Mouse (Mus musculus) MEL-GATA-1-ER (cell line): ENCODE results near the gene Slc25a53.
"Not testable (repeated sequence)": the region's sequence is repeated elsewhere in the genome, so short reads cannot be mapped to it uniquely, and the experiment has no call there.

Experiments
- DNase-seq: peaks from one replicate; pipeline ENCODE4 v3.0.0-alpha.2; 2012; ENCODE audit warnings: low read depth; ENCODE audit errors: extremely low read depth

Slc25a53 gene

GRCm38 (mm10) chrX:136959688-136960087 lies 78.4 kb downstream of the Slc25a53 start:
- DNase-seq, result no peak

GRCm38 (mm10) chrX:136958300-136958699 lies 79.8 kb downstream of the Slc25a53 start:
- DNase-seq, result not testable (repeated sequence)

DNA sequence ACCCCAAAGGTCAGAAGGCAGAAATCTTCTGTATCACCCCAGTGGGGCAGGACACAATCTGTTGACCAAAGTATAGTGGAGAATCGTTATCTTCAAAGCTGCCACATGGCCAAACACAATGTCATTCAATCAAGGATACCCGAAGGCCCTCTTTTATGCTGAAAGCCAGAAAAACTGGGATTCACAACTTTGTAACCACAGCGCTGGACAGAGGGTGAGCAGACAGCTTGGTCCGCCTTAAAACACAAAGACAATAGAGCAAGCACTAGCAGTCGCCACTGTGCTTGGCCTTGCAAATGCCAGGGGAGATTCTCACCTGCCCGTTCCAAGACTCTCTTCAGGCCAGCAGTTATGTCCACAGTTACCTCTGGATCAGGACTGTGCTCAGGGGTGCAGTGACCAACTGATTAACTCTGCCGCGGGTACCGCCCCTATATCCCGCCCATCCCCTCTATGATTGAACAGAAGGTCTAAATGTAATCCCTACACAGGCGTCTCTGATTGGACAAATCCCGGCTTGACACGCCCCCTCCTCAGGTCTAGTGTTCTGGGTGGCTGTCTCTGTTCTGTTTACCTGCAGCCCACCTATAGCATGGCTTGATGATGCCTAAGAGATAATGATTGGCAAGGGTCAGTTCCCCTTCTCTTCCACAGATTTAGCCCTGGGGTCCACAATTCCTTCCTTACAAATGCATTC lies 80.4 kb downstream of the Slc25a53 start:
- not testable (repeated sequence) for DNase-seq

DNA sequence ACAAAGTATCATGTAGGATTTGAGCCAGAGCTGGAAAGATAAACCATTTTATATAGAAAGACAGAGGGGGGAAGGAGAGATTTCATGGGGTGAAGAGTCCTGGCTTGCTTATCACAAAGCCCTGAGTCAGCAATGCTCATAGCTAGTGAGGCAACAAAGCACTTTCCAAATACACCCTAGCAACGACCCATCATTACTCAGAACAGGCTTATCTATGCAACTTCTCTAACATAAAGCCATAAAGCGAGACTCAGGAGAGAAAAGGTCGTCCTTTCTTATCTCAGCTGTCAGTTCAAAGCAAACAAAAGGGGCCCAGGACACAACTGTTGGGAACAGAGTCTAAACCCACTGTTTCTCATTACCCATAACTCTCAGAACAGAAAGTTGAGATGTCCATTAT lies 100.1 kb downstream of the Slc25a53 start:
- DNase-seq, result peak; percentile 9
